Mouse (Mus musculus): ENCODE results near the gene Slc35d2. TPM values are rescaled to one million over a fixed set of nuclear protein-coding genes. Genes with fewer than 3 reads are reported as not detected.

Gene Slc35d2
- polyA plus RNA-seq, 1 experiment from 2014 or later = 3.3 TPM

DNA sequence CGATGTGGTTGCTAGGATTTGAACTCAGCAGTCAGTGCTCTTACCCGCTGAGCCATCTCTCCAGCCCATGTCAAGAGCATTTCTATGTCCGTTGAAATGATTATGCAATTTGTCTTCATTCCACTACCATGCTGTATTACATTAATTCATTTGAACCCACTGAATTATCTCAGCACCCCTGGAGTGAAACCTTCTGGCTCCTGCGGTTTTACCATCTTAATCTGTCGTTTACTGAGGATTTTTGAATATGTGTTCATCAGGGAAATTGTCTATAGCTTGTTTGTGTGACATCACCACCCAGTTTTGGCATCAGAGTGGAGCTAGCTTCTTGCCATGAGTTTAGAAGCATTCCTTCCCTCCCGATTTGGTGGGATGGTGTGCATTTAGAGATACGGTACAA, 38.2 kb downstream of the Slc35d2 start:
- H3K27me3 ChIP-seq (ENCODE audit: control insufficient read depth, insufficient read depth, low read length) = no peaks in the 10 kb centered on the region
- H3K9ac ChIP-seq (replicated peaks; ENCODE audit: low read length) = no peak overlapping the region
- H3K4me2 ChIP-seq (ENCODE audit: low read depth, low read length) = no peak overlapping the region
- 74% methylated on average over 7 of the region's 7 CpGs for WGBS
- DNase-seq (ENCODE audit: low spot score) (no peak), ATAC-seq (replicated peaks; ENCODE audit: insufficient number of reproducible peaks, low FRiP score, low TSS enrichment, low read depth) (no peak)
- no peaks in the 10 kb centered on the region for H3K4me1 ChIP-seq (ENCODE audit: control insufficient read depth, insufficient read depth, low read length)
- H3K9me3 ChIP-seq (replicated peaks; ENCODE audit: control insufficient read depth, low read length) = no peaks in the 10 kb centered on the region
- no peaks in the 10 kb centered on the region for H3K36me3 ChIP-seq (replicated peaks; ENCODE audit: control insufficient read depth, insufficient read depth, low read depth, low read length)
- no peak overlapping the region for H3K27ac ChIP-seq (replicated peaks; ENCODE audit: low read depth, low read length)
- no peak overlapping the region for H3K4me3 ChIP-seq (ENCODE audit: low read depth, low read length)

DNA sequence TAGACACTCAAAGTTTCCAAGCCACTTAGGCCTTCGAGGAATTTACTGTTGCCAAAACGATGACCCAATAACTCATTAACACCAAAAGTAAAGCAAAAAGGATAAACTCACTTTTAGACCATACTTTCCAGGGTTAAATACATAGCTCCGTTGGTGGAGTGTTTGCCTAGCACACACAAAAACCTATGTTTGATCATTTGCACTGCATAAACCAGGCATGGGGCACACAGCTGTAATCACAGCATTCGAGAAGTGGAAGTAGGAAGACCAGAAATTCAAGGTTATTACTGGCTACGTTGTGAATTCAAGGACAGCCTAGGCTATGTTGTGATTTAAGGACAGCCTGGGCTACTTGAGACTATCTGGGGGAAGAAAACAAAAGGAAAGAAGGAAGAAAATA, 38.9 kb downstream of the Slc35d2 start:
- WGBS = 82% methylated on average over 5 of the region's 5 CpGs

DNA sequence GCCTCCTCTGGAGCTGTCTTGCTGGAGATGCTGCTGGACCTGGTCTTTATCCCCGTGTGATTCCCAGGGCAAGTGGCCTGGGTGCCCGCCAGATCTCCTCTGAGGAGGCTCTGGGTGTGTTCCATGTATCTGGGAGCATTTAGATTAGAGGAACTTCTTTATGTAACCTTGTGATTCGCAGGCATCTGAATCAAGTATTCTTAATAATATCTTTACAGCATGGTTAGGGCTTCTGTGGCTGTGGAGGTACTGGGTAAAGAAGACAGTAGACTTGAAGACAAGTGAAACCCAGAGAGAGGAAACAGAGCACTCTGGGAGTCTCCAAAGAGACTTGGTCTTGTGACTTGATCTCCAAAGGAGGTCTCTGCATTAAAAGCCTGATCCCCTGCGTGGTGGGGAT, 40.0 kb downstream of the Slc35d2 start, which contains the start of gene Hsd17b3:
Gene Hsd17b3 (minus strand): TSS at position 101 of the 400 bp plus-strand sequence.
- Histone ChIP-seq H3K4me3 (ENCODE audit: low read depth, low read length) (no peak within 1 kb of the TSS), H3K27ac (replicated peaks; ENCODE audit: low read depth, low read length) (no peak within 1 kb of the TSS), H3K9ac (replicated peaks; ENCODE audit: low read length) (no peak within 1 kb of the TSS), H3K27me3 (ENCODE audit: control insufficient read depth, insufficient read depth, low read length) (no peaks in the 10 kb centered on the region), H3K9me3 (replicated peaks; ENCODE audit: control insufficient read depth, low read length) (no peaks in the 10 kb centered on the region), H3K4me1 (ENCODE audit: control insufficient read depth, insufficient read depth, low read length) (no peaks in the 10 kb centered on the region), H3K36me3 (replicated peaks; ENCODE audit: control insufficient read depth, insufficient read depth, low read depth, low read length) (no peaks in the 10 kb centered on the region), H3K4me2 (ENCODE audit: low read depth, low read length) (no peak within 1 kb of the TSS)
- WGBS = 82% methylated on average over 4 of the region's 4 CpGs
- no peak for DNase-seq (ENCODE audit: low spot score)
- no peak for ATAC-seq (replicated peaks; ENCODE audit: insufficient number of reproducible peaks, low FRiP score, low TSS enrichment, low read depth)

More for the DNA sequence above, 38.9 kb downstream of the Slc35d2 start:
- DNase-seq (ENCODE audit: low spot score) = no peak
- H3K4me2 ChIP-seq (ENCODE audit: low read depth, low read length) = no peak overlapping the region
- ATAC-seq (replicated peaks; ENCODE audit: insufficient number of reproducible peaks, low FRiP score, low TSS enrichment, low read depth) = no peak
- H3K9me3 ChIP-seq (replicated peaks; ENCODE audit: control insufficient read depth, low read length) = no peaks in the 10 kb centered on the region
- no peak overlapping the region for H3K4me3 ChIP-seq (ENCODE audit: low read depth, low read length)
- H3K27ac ChIP-seq (replicated peaks; ENCODE audit: low read depth, low read length) = no peak overlapping the region
- H3K36me3 ChIP-seq (replicated peaks; ENCODE audit: control insufficient read depth, insufficient read depth, low read depth, low read length) = no peaks in the 10 kb centered on the region
- no peaks in the 10 kb centered on the region for H3K27me3 ChIP-seq (ENCODE audit: control insufficient read depth, insufficient read depth, low read length)
- no peaks in the 10 kb centered on the region for H3K4me1 ChIP-seq (ENCODE audit: control insufficient read depth, insufficient read depth, low read length)
- H3K9ac ChIP-seq (replicated peaks; ENCODE audit: low read length) = no peak overlapping the region

DNA sequence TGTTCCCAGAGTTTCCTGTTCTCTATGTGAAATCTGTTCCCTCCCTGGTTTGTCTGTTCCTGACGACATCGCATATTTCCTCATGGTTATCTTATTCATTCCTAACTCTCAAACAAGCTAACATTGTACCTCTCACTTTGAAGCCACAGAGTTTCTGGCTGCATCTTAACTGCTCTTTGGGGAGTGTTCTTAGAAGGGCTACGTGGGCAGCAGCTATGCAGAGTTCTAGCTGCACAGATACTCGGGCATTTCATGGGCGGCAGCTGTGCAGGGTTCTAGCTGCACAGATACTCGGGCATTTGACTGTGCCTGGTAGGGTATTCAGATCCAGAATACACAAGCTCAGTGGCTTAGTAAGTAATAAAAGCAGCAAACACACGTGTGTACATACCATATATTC, 41.1 kb downstream of the Slc35d2 start:
- Histone ChIP-seq H3K4me2 (ENCODE audit: low read depth, low read length) (no peak overlapping the region), H3K9me3 (replicated peaks; ENCODE audit: control insufficient read depth, low read length) (no peaks in the 10 kb centered on the region), H3K4me3 (ENCODE audit: low read depth, low read length) (no peak overlapping the region), H3K27me3 (ENCODE audit: control insufficient read depth, insufficient read depth, low read length) (no peaks in the 10 kb centered on the region), H3K9ac (replicated peaks; ENCODE audit: low read length) (no peak overlapping the region), H3K4me1 (ENCODE audit: control insufficient read depth, insufficient read depth, low read length) (no peaks in the 10 kb centered on the region), H3K27ac (replicated peaks; ENCODE audit: low read depth, low read length) (no peak overlapping the region), H3K36me3 (replicated peaks; ENCODE audit: control insufficient read depth, insufficient read depth, low read depth, low read length) (no peaks in the 10 kb centered on the region)
- ATAC-seq (replicated peaks; ENCODE audit: insufficient number of reproducible peaks, low FRiP score, low TSS enrichment, low read depth) (no peak; the same call in 1 of the 2 replicates), DNase-seq (ENCODE audit: low spot score) (no peak)
- 82% methylated on average over 7 of the region's 7 CpGs for WGBS

DNA sequence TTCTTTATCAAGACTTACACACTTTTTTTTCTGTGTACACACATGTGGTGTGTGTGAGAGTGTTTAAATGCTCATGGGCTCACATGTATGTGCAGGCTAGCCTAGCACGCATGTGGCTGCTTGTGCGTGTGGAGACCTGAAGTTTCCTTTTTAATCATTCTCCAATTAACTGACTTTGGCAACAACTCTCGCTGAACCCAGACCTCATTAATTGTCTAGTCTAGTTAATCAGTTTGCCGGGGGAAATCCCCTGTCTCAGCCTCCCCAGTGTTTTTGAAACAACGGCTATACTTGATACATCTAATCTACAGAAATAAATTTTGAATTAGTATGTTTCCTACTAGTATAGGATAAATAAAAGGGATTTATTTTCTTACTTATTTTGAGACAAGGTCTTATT, 43.1 kb downstream of the Slc35d2 start:
- Histone ChIP-seq H3K4me2 (ENCODE audit: low read depth, low read length) (no peak overlapping the region), H3K9ac (replicated peaks; ENCODE audit: low read length) (no peak overlapping the region), H3K4me3 (ENCODE audit: low read depth, low read length) (no peak overlapping the region), H3K27me3 (ENCODE audit: control insufficient read depth, insufficient read depth, low read length) (no peaks in the 10 kb centered on the region), H3K27ac (replicated peaks; ENCODE audit: low read depth, low read length) (no peak overlapping the region), H3K36me3 (replicated peaks; ENCODE audit: control insufficient read depth, insufficient read depth, low read depth, low read length) (no peaks in the 10 kb centered on the region), H3K9me3 (replicated peaks; ENCODE audit: control insufficient read depth, low read length) (no peaks in the 10 kb centered on the region), H3K4me1 (ENCODE audit: control insufficient read depth, insufficient read depth, low read length) (no peaks in the 10 kb centered on the region)
- WGBS = 87% methylated on average over 5 of the region's 5 CpGs
- ATAC-seq (replicated peaks; ENCODE audit: insufficient number of reproducible peaks, low FRiP score, low TSS enrichment, low read depth) (no peak), DNase-seq (ENCODE audit: low spot score) (no peak)

DNA sequence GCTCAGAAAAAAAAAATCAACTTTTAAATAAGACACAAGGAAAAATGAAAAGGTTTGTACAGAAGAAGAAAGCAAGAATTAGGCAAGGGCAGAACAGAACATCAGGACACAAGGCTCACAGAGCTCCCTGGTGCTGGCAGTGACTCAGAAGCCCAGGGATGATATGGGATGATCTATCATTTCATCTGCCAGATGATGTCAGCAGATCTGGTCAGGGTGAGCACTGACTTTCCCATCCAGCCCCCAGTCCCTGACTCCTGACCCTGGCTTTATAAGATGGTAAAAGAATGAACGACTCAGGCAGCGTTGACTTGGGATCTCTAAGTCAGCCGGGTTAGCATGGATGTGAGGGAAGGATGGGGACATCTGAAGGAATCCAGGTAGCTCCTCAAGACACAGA, 45.8 kb downstream of the Slc35d2 start:
- no peaks in the 10 kb centered on the region for H3K27me3 ChIP-seq (ENCODE audit: control insufficient read depth, insufficient read depth, low read length)
- no peak overlapping the region for H3K9ac ChIP-seq (replicated peaks; ENCODE audit: low read length)
- no peak overlapping the region for H3K27ac ChIP-seq (replicated peaks; ENCODE audit: low read depth, low read length)
- no peaks in the 10 kb centered on the region for H3K4me1 ChIP-seq (ENCODE audit: control insufficient read depth, insufficient read depth, low read length)
- H3K4me3 ChIP-seq (ENCODE audit: low read depth, low read length) = no peak overlapping the region
- no peaks in the 10 kb centered on the region for H3K36me3 ChIP-seq (replicated peaks; ENCODE audit: control insufficient read depth, insufficient read depth, low read depth, low read length)
- no peak overlapping the region for H3K4me2 ChIP-seq (ENCODE audit: low read depth, low read length)
- H3K9me3 ChIP-seq (replicated peaks; ENCODE audit: control insufficient read depth, low read length) = no peaks in the 10 kb centered on the region
- 85% methylated on average over 3 of the region's 3 CpGs for WGBS
- DNase-seq (ENCODE audit: low spot score) = no peak
- ATAC-seq (replicated peaks; ENCODE audit: insufficient number of reproducible peaks, low FRiP score, low TSS enrichment, low read depth) = no peak

DNA sequence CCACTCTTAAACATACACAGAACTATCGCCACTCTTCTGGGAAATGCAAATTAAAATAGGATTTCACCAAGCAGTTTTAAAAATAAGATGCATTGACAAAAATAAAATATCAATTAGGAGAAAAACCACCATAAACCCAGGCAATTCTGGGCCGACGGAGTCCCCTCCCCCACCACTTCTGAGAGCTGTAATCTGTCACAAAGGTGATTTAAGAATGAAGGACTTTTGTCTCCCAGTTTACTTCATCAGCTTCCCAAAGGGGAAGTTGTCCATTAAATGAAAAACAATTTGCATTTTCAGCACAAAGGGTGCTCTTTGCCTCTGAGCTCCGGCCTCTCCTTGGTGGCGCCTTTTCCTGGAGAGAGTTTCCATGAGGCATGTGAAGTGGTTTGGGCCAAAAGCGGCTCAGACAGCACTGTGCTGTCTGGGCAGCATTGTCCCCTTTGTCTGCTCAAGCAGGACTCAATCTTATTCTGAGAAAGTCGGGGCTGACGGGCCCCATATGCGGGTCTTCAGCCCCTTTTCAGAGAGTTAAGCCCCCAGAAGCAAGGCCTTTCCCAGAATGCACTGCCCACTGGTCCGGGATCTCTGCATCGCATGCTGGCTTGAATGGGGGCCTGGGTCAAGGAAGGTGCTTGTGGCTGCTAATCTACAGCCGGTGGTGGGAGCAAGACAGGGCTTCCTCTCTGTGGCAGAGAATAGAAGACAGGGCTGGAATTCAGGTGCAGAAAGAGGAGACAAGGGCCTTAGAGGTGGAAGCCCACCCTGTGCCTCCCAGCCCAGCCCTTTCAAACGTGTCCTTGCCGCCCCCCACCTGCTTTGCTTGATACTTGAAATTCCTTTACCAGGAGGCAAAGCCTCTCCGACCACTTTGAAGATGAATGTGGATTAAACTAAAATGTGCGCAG, 47.9 kb downstream of the Slc35d2 start:
- Histone ChIP-seq H3K4me3 (ENCODE audit: low read depth, low read length) (no peak overlapping the region), H3K4me1 (ENCODE audit: control insufficient read depth, insufficient read depth, low read length) (no peaks in the 10 kb centered on the region), H3K9me3 (replicated peaks; ENCODE audit: control insufficient read depth, low read length) (no peaks in the 10 kb centered on the region), H3K27ac (replicated peaks; ENCODE audit: low read depth, low read length) (no peak overlapping the region), H3K4me2 (ENCODE audit: low read depth, low read length) (no peak overlapping the region), H3K9ac (replicated peaks; ENCODE audit: low read length) (peak overlapping the region; percentile 19; the same call in 1 of the 2 replicates), H3K36me3 (replicated peaks; ENCODE audit: control insufficient read depth, insufficient read depth, low read depth, low read length) (no peaks in the 10 kb centered on the region), H3K27me3 (ENCODE audit: control insufficient read depth, insufficient read depth, low read length) (no peaks in the 10 kb centered on the region)
- WGBS = 39% methylated on average over 16 of the region's 16 CpGs
- ATAC-seq (replicated peaks; ENCODE audit: insufficient number of reproducible peaks, low FRiP score, low TSS enrichment, low read depth) = peak; percentile 79
- peak; percentile 56 for DNase-seq (ENCODE audit: low spot score)

DNA sequence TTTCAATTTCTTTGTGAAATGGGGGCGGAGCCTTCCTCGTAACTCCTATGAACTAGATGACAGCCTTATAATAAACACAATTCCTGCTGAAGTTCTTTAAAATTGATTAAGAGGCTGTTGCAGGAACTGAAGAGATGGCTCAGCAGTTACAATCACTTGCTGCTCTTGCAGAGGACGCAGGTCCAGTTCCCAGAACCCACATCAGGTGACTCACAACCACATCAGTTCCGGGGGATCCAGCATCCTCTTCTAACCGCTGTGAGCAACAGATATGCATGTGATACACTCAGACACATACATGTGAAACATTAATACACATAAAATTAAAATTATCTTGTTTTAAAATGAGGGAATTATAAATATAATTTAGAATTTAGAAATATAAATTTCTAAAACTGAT, 51.6 kb downstream of the Slc35d2 start:
- DNase-seq (ENCODE audit: low spot score) (no peak), ATAC-seq (replicated peaks; ENCODE audit: insufficient number of reproducible peaks, low FRiP score, low TSS enrichment, low read depth) (no peak)
- H3K4me1 ChIP-seq (ENCODE audit: control insufficient read depth, insufficient read depth, low read length) = no peaks in the 10 kb centered on the region
- 88% methylated on average over 5 of the region's 5 CpGs for WGBS
- H3K4me2 ChIP-seq (ENCODE audit: low read depth, low read length) = no peak overlapping the region
- no peaks in the 10 kb centered on the region for H3K27me3 ChIP-seq (ENCODE audit: control insufficient read depth, insufficient read depth, low read length)
- no peaks in the 10 kb centered on the region for H3K36me3 ChIP-seq (replicated peaks; ENCODE audit: control insufficient read depth, insufficient read depth, low read depth, low read length)
- no peaks in the 10 kb centered on the region for H3K9me3 ChIP-seq (replicated peaks; ENCODE audit: control insufficient read depth, low read length)
- no peak overlapping the region for H3K9ac ChIP-seq (replicated peaks; ENCODE audit: low read length)
- no peak overlapping the region for H3K4me3 ChIP-seq (ENCODE audit: low read depth, low read length)
- no peak overlapping the region for H3K27ac ChIP-seq (replicated peaks; ENCODE audit: low read depth, low read length)

Data from embryonic facial prominence, embryonic 11.5 days (tissue).